Mouse (Mus musculus): ENCODE data around the gene Bcar1.

DNA sequence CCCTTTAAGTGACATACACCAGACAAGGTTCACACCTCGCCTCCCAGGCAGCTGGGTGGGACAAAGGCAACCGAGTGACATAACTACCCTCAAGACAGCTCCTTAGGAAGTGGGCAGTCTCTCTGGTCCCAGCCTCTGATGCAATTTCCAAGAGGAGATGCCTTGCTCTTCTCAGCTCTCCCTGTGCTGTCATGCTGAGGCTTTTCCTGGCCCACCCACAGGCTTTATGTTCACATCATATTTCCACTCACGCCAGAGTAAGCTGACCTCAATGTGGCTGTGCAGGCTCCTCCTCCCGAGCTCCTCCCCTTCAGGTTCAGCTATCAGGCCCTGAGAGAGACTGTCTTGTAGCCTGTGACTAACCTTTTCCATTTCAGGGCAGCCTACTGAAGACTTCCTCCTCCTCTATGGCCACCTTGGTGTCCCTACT lies 23.5 kb downstream of the Bcar1 start:
- no peak for TF ChIP-seq CTCF (IDR thresholded peaks at IDR 0.05; ENCODE audit: control insufficient read depth, insufficient read depth, insufficient read length)
- TF ChIP-seq CEBPB (IDR thresholded peaks at IDR 0.05; ENCODE audit: low read depth) = peak; percentile 54
- TF ChIP-seq MYOG (IDR thresholded peaks at IDR 0.05; ENCODE audit: control insufficient read depth, extremely low read depth, insufficient read length) = no peak
- TF ChIP-seq MYOD1 (IDR thresholded peaks at IDR 0.05; ENCODE audit: control insufficient read depth, insufficient read length, low read depth) = no peak
- no peak for TF ChIP-seq MAX (IDR thresholded peaks at IDR 0.05)
